ENCODE assay signal across 7 mouse cellular contexts in genomic region chr5:100919069-100919468, GRCm38 (mm10).
DNase-seq lines count a peak whose midpoint lies in the region; ATAC-seq and TF ChIP-seq lines count a peak whose summit lies in the region.

No protein-coding gene starts in this region.

- peak; percentile 51 for DNase-seq in liver, adult 2 months (ENCODE audit: extremely low read depth, low read depth, low spot score)
- DNase-seq in liver (no peak), G1E (ENCODE audit: low spot score) (no peak)
- peak; percentile 50 for DNase-seq in c-Kit-positive CD71-negative TER-119-negative erythroid progenitor cells, embryonic 14.5 days (ENCODE audit: low read depth)
- peak; percentile 46 to 77 for DNase-seq in layer of hippocampus, postnatal 14 days (ENCODE audit: low spot score in 2 of 2)
- peak; percentile 44 for DNase-seq in right cerebral cortex, postnatal 14 days

- H3K27me3 ChIP-seq in liver, adult 2 months (ENCODE audit: control insufficient read depth, insufficient read depth, low read length): no peaks in the 10 kb centered on the region
- no peaks in the 10 kb centered on the region for H3K27me3 ChIP-seq in G1E (ENCODE audit: insufficient read depth, low read length)
- H3K27me3 ChIP-seq in heart, embryonic 11.5 days (ENCODE audit: control insufficient read depth, insufficient read depth, low read length): no peaks in the 10 kb centered on the region

- peaks cover 3% of the 10 kb centered on the region; the same call in 1 of the 2 replicates for H3K4me1 ChIP-seq in liver, adult 2 months (ENCODE audit: control insufficient read depth, insufficient read depth, low read length)
- no peaks in the 10 kb centered on the region for H3K4me1 ChIP-seq in G1E (ENCODE audit: insufficient read depth, low read depth, low read length)
- no peaks in the 10 kb centered on the region; the same call in 1 of the 2 replicates for H3K4me1 ChIP-seq in heart, embryonic 11.5 days (ENCODE audit: control insufficient read depth, insufficient read depth, low read length)

- peak overlapping the region; percentile 44 for H3K4me2 ChIP-seq in heart, embryonic 11.5 days

- no peak overlapping the region for H3K27ac ChIP-seq in liver, adult 2 months (replicated peaks; ENCODE audit: insufficient read depth, low read depth, low read length)
- H3K27ac ChIP-seq in heart, embryonic 11.5 days (ENCODE audit: low read depth, low read length): no peak overlapping the region

- H3K9me3 ChIP-seq in G1E (replicated peaks): peaks cover 56% of the 10 kb centered on the region
- H3K9me3 ChIP-seq in heart, embryonic 11.5 days (replicated peaks; ENCODE audit: control insufficient read depth, low read length): no peaks in the 10 kb centered on the region

- H3K36me3 ChIP-seq in liver, adult 2 months (ENCODE audit: control insufficient read depth, insufficient read depth, low read length): no peaks in the 10 kb centered on the region
- no peaks in the 10 kb centered on the region for H3K36me3 ChIP-seq in G1E (replicated peaks)
- no peaks in the 10 kb centered on the region for H3K36me3 ChIP-seq in heart, embryonic 11.5 days (ENCODE audit: control insufficient read depth, insufficient read depth, low read length)

- TF ChIP-seq CTCF in liver, adult 2 months (IDR thresholded peaks at IDR 0.05; ENCODE audit: low read depth, low read length): peak; percentile 37; the same call in 1 of the 2 replicates
- peak; percentile 12; the same call in 1 of the 2 replicates for TF ChIP-seq CTCF in G1E (IDR thresholded peaks at IDR 0.05; ENCODE audit: low read depth, low read length)

- no peak overlapping the region for H3K4me3 ChIP-seq in liver, adult 2 months (ENCODE audit: insufficient read depth, low read depth, low read length)
- H3K4me3 ChIP-seq in G1E (ENCODE audit: low read depth, low read length): no peak overlapping the region
- no peak overlapping the region for H3K4me3 ChIP-seq in heart, embryonic 11.5 days (ENCODE audit: low read depth, low read length)

- TF ChIP-seq POLR2A in liver, adult 2 months (IDR thresholded peaks at IDR 0.05; ENCODE audit: extremely low read depth, insufficient read depth, low read length): no peak

- H3K9ac ChIP-seq in liver, adult 2 months (ENCODE audit: low read depth, low read length): no peak overlapping the region
- no peak overlapping the region for H3K9ac ChIP-seq in heart, embryonic 11.5 days (ENCODE audit: low read depth, low read length)

- H3K79me2 ChIP-seq in liver, adult 2 months (ENCODE audit: control insufficient read depth, insufficient read depth, low read length): no peaks in the 10 kb centered on the region

- ATAC-seq in G1E (ENCODE audit: extremely low read depth, insufficient number of reproducible peaks, low FRiP score, poor library complexity, severe bottlenecking): no peak
- ATAC-seq in heart, embryonic 11.5 days (replicated peaks; ENCODE audit: insufficient number of reproducible peaks, low FRiP score, low TSS enrichment): no peak

- 16% methylated on average over 9 of the region's 9 CpGs for WGBS in liver, adult 2 months
- WGBS in heart, embryonic 11.5 days (ENCODE audit: insufficient replicate concordance): 17% methylated on average over 9 of the region's 9 CpGs

Comparison
In these comparisons a context has a peak if more than half of its experiments do, and no peak if none do; other contexts are left out.
1. DNase-seq: peak in liver, adult 2 months (single experiment), c-Kit-positive CD71-negative TER-119-negative erythroid progenitor cells, embryonic 14.5 days (single experiment), layer of hippocampus, postnatal 14 days (2 of 2) and right cerebral cortex, postnatal 14 days (single experiment); none in liver (single experiment) and G1E (single experiment).